Mouse (Mus musculus): Measurements from ENCODE around the gene Sgms1.

- no peak for TF ChIP-seq CTCF (IDR thresholded peaks at IDR 0.05)
- no peak for TF ChIP-seq POLR2A (IDR thresholded peaks at IDR 0.05; ENCODE audit: insufficient read depth, low read depth, low read length)
- TF ChIP-seq EP300 (IDR thresholded peaks at IDR 0.05; ENCODE audit: insufficient read depth, low read depth, low read length), result no peak
Observed at GRCm38 (mm10) chr19:32237685-32238084, 151.8 kb downstream of the Sgms1 start.

All from heart, adult 2 months (tissue).